Mouse (Mus musculus): ENCODE results near the gene Arl15. TPM values are rescaled to one million over a fixed set of nuclear protein-coding genes. Genes with fewer than 3 reads are reported as not detected.

Gene Arl15
- polyA plus RNA-seq, 1 experiment from 2014 or later, result 10.8 TPM

DNA sequence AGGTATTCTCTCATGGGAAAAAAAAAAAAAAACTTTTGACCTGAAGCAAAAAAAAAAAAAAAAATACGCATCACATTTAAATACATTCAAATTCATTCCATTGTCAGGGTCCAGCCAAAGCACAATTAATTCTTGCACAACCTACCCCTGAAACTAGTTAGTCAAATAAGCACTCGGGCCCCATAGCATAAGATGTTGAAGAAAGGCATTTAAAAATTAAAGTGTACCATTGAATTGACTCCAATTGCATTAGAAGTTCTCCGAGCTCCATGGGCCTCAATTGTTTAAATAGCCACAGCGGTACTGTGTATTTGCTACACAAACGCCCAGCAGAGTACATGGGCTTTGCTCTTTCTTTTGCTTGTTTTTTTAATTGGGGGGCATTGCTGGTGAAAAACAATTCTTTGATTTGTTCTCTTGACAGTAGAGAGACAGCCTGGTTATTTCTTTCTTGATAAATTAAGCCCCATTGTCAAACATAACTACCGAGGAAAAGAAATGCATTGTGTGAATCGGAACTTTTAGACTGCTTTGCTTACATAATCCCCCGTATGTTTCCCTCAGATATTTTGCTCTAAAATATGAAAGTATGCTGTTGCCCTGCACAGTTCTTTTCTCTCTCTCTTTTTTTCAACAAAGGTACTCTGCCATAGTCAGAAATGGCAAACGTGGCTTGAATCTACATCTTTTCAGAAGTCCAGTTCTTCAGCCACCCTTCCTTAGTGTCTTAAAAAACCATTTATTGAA is 201.4 kb downstream of the Arl15 start:
- ATAC-seq (replicated peaks; ENCODE audit: low FRiP score, low read depth), result no peak
- TF ChIP-seq CTCF (IDR thresholded peaks at IDR 0.05; ENCODE audit: low read depth), result no peak
- Histone ChIP-seq H3K4me3 (replicated peaks; ENCODE audit: low read depth, low read length) (no peak overlapping the region), H3K4me1 (replicated peaks; ENCODE audit: insufficient read depth, low read length) (no peaks in the 10 kb centered on the region), H3K9ac (ENCODE audit: low read depth, low read length) (no peak overlapping the region), H3K9me3 (replicated peaks; ENCODE audit: low read length) (no peaks in the 10 kb centered on the region), H3K36me3 (ENCODE audit: insufficient read depth, low read length) (no peaks in the 10 kb centered on the region), H3K27ac (no peak overlapping the region), H3K4me2 (ENCODE audit: low read length) (no peak overlapping the region), H3K27me3 (ENCODE audit: insufficient read depth, low read length) (no peaks in the 10 kb centered on the region)
- WGBS, result 83% methylated on average over 9 of the region's 9 CpGs
- no peak for DNase-seq (ENCODE audit: low spot score)

DNA sequence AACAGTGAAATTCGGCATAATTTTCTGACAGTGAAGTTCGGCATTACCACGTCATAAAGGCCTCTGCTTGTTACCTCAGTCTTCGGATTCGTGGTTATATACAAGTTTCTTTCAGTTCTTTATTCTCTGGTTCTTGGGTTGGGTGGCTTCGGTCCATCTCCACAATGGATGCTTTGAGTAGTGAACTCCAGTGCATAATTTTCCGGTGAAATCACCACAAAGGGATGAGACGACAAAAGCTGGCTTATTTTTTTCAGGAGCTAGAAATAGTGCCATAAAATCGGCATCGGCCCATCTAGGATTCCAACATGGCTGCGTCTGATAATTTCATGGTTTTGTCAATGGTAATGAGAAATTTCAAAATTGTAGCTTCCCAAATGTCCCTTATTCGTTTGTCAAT is 204.5 kb downstream of the Arl15 start:
- no peak for ATAC-seq (replicated peaks; ENCODE audit: low FRiP score, low read depth)
- no peak for TF ChIP-seq CTCF (IDR thresholded peaks at IDR 0.05; ENCODE audit: low read depth)
- no peaks in the 10 kb centered on the region for H3K4me1 ChIP-seq (replicated peaks; ENCODE audit: insufficient read depth, low read length)
- no peak for DNase-seq (ENCODE audit: low spot score)
- H3K4me3 ChIP-seq (replicated peaks; ENCODE audit: low read depth, low read length), result no peak overlapping the region
- H3K9me3 ChIP-seq (replicated peaks; ENCODE audit: low read length), result no peaks in the 10 kb centered on the region
- 94% methylated on average over 12 of the region's 12 CpGs for WGBS
- H3K36me3 ChIP-seq (ENCODE audit: insufficient read depth, low read length), result no peaks in the 10 kb centered on the region
- no peak overlapping the region for H3K27ac ChIP-seq
- H3K27me3 ChIP-seq (ENCODE audit: insufficient read depth, low read length), result no peaks in the 10 kb centered on the region
- H3K9ac ChIP-seq (ENCODE audit: low read depth, low read length), result no peak overlapping the region
- no peak overlapping the region for H3K4me2 ChIP-seq (ENCODE audit: low read length)

GRCm38 (mm10) chr13:114003463-114003862 is 209.2 kb downstream of the Arl15 start:
- H3K36me3 ChIP-seq (ENCODE audit: insufficient read depth, low read length), result no peaks in the 10 kb centered on the region
- no peaks in the 10 kb centered on the region for H3K9me3 ChIP-seq (replicated peaks; ENCODE audit: low read length)
- H3K9ac ChIP-seq (ENCODE audit: low read depth, low read length), result no peak overlapping the region
- H3K4me3 ChIP-seq (replicated peaks; ENCODE audit: low read depth, low read length), result no peak overlapping the region
- no peak for DNase-seq (ENCODE audit: low spot score)
- 94% methylated on average over 10 of the region's 10 CpGs for WGBS
- H3K4me2 ChIP-seq (ENCODE audit: low read length), result no peak overlapping the region
- H3K27me3 ChIP-seq (ENCODE audit: insufficient read depth, low read length), result no peaks in the 10 kb centered on the region
- H3K4me1 ChIP-seq (replicated peaks; ENCODE audit: insufficient read depth, low read length), result no peaks in the 10 kb centered on the region
- H3K27ac ChIP-seq, result no peak overlapping the region
- TF ChIP-seq CTCF (IDR thresholded peaks at IDR 0.05; ENCODE audit: low read depth), result no peak
- no peak for ATAC-seq (replicated peaks; ENCODE audit: low FRiP score, low read depth)

- DNase-seq (ENCODE audit: low spot score) (no peak), ATAC-seq (replicated peaks; ENCODE audit: low FRiP score, low read depth) (no peak)
- H3K9ac ChIP-seq (ENCODE audit: low read depth, low read length), result no peak overlapping the region
- H3K27ac ChIP-seq, result no peak overlapping the region
- no peak overlapping the region for H3K4me2 ChIP-seq (ENCODE audit: low read length)
- H3K9me3 ChIP-seq (replicated peaks; ENCODE audit: low read length), result no peaks in the 10 kb centered on the region
- no peaks in the 10 kb centered on the region for H3K36me3 ChIP-seq (ENCODE audit: insufficient read depth, low read length)
- no peaks in the 10 kb centered on the region for H3K27me3 ChIP-seq (ENCODE audit: insufficient read depth, low read length)
- no peak for TF ChIP-seq CTCF (IDR thresholded peaks at IDR 0.05; ENCODE audit: low read depth)
- no peak overlapping the region for H3K4me3 ChIP-seq (replicated peaks; ENCODE audit: low read depth, low read length)
- no peaks in the 10 kb centered on the region for H3K4me1 ChIP-seq (replicated peaks; ENCODE audit: insufficient read depth, low read length)
- WGBS, result 69% methylated on average over 6 of the region's 6 CpGs
These were observed 209.9 kb downstream of the Arl15 start for GRCm38 (mm10) chr13:114004191-114004590.

GRCm38 (mm10) chr13:114009786-114010185 is 215.5 kb downstream of the Arl15 start:
- DNase-seq (ENCODE audit: low spot score) (no peak), ATAC-seq (replicated peaks; ENCODE audit: low FRiP score, low read depth) (no peak)
- no peak overlapping the region for H3K4me3 ChIP-seq (replicated peaks; ENCODE audit: low read depth, low read length)
- H3K4me2 ChIP-seq (ENCODE audit: low read length), result no peak overlapping the region
- H3K9ac ChIP-seq (ENCODE audit: low read depth, low read length), result no peak overlapping the region
- H3K36me3 ChIP-seq (ENCODE audit: insufficient read depth, low read length), result no peaks in the 10 kb centered on the region
- H3K27me3 ChIP-seq (ENCODE audit: insufficient read depth, low read length), result no peaks in the 10 kb centered on the region
- 88% methylated on average over 9 of the region's 9 CpGs for WGBS
- no peaks in the 10 kb centered on the region for H3K4me1 ChIP-seq (replicated peaks; ENCODE audit: insufficient read depth, low read length)
- H3K27ac ChIP-seq, result no peak overlapping the region
- TF ChIP-seq CTCF (IDR thresholded peaks at IDR 0.05; ENCODE audit: low read depth), result no peak
- H3K9me3 ChIP-seq (replicated peaks; ENCODE audit: low read length), result no peaks in the 10 kb centered on the region

DNA sequence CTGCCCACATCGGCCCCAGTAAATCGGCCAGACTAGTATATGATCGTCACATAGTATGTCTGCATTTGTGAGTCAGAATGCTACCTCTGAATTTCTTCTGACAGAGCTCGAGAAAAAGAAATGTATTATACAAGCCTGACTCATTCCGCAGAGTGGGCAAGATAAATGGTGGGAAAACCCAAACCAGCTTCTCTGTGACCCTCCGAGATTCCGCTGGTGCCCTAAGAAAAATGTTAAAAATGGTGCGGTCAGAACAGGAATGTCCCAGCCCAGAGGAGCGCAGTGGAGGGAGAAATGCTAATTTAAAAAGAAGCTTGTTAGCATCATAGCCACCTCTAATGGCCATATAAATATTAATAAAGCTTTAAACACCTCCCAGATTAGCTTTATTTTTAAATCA is 216.2 kb downstream of the Arl15 start:
- ATAC-seq (replicated peaks; ENCODE audit: low FRiP score, low read depth) (no peak), DNase-seq (ENCODE audit: low spot score) (no peak)
- Histone ChIP-seq H3K27ac (no peak overlapping the region), H3K4me1 (replicated peaks; ENCODE audit: insufficient read depth, low read length) (no peaks in the 10 kb centered on the region), H3K36me3 (ENCODE audit: insufficient read depth, low read length) (no peaks in the 10 kb centered on the region), H3K4me3 (replicated peaks; ENCODE audit: low read depth, low read length) (no peak overlapping the region), H3K9me3 (replicated peaks; ENCODE audit: low read length) (no peaks in the 10 kb centered on the region), H3K27me3 (ENCODE audit: insufficient read depth, low read length) (no peaks in the 10 kb centered on the region), H3K4me2 (ENCODE audit: low read length) (no peak overlapping the region), H3K9ac (ENCODE audit: low read depth, low read length) (no peak overlapping the region)
- 90% methylated on average over 9 of the region's 9 CpGs for WGBS
- no peak for TF ChIP-seq CTCF (IDR thresholded peaks at IDR 0.05; ENCODE audit: low read depth)

DNA sequence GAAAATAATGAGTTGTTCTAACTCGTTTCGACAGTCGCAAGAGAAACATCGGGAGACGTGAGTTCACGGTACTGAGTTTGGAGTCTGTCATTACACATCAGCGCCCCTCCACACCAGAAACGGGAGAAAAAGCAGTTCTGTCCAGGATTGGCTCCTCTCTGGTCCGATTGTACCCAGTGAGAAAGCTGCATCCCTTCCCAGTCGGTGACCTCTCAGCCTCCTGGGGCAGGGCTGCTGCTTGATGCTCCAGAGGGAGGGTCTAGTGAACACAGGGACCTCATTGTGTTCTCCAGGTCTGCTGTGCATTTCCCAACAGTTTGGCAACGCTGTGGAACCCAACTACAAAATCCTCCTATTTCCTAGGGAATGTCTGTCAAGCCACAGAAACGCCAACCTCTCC is 216.7 kb downstream of the Arl15 start:
- H3K9ac ChIP-seq (ENCODE audit: low read depth, low read length), result no peak overlapping the region
- H3K27me3 ChIP-seq (ENCODE audit: insufficient read depth, low read length), result no peaks in the 10 kb centered on the region
- no peak for ATAC-seq (replicated peaks; ENCODE audit: low FRiP score, low read depth)
- H3K4me3 ChIP-seq (replicated peaks; ENCODE audit: low read depth, low read length), result no peak overlapping the region
- 81% methylated on average over 12 of the region's 12 CpGs for WGBS
- no peak for DNase-seq (ENCODE audit: low spot score)
- no peak overlapping the region for H3K27ac ChIP-seq
- H3K4me1 ChIP-seq (replicated peaks; ENCODE audit: insufficient read depth, low read length), result no peaks in the 10 kb centered on the region
- no peak for TF ChIP-seq CTCF (IDR thresholded peaks at IDR 0.05; ENCODE audit: low read depth)
- no peaks in the 10 kb centered on the region for H3K9me3 ChIP-seq (replicated peaks; ENCODE audit: low read length)
- H3K36me3 ChIP-seq (ENCODE audit: insufficient read depth, low read length), result no peaks in the 10 kb centered on the region
- no peak overlapping the region for H3K4me2 ChIP-seq (ENCODE audit: low read length)

All from kidney, postnatal 0 days (tissue).